Mouse (Mus musculus): Measurements from ENCODE around the gene Ndufa4.
"Not testable (repeated sequence)": the region's sequence is repeated elsewhere in the genome, so short reads cannot be mapped to it uniquely, and the experiment has no call there.

Ndufa4 gene

GRCm38 (mm10) chr6:11907269-11908032, at the start of gene Ndufa4, which contains the start of gene Phf14:
TSS of gene Ndufa4 (minus strand) at chr6:11907497.
TSS of gene Phf14 (plus strand) at chr6:11907809.
- DNase-seq (ENCODE audit: low spot score), result peak; percentile 62

DNA sequence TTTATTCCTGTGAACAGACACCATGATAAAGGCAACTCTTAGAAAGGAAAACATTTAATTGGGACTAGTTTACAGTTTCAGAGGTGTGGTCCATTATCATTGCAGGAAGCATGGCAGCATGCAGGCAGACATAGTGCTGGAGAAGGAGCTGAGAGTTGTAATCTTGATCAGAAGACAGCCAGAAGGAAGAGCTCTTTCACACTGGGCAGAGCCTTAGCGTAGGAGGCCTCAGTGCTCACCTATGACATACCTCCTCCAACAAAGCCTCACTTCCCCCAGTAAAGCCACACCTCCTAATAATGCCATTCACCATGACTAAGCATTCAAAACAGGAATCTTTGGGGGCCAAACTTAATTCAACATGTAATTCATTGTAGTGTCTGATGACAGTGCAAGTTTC, 40.8 kb upstream of the Ndufa4 start:
- DNase-seq (ENCODE audit: low spot score), result no peak

GRCm38 (mm10) chr6:11942089-11942488, 34.8 kb upstream of the Ndufa4 start:
- no peak for DNase-seq (ENCODE audit: low spot score)

- DNase-seq (ENCODE audit: low spot score), result no peak
Observed at GRCm38 (mm10) chr6:11940895-11941294, 33.6 kb upstream of the Ndufa4 start.

DNA sequence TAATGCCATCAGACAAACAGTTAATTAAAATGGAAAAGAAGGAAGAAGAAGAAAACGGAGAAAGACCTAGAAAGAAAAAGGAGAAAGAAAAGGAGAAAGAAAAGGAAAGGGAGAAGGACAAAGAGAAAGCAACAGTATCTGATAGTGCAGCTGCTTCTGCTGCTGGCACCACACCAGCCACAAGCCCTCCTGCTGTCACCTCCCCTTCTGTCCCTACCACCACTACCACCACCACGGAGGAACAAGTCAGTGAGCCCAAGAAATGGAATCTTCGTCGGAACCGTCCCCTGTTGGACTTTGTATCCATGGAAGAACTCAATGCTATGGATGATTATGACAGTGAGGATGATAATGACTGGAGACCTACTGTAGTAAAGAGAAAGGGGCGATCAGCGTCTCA, 26.1 kb upstream of the Ndufa4 start:
- no peak for DNase-seq (ENCODE audit: low spot score)

GRCm38 (mm10) chr6:11927485-11927884, 20.2 kb upstream of the Ndufa4 start:
- no peak for DNase-seq (ENCODE audit: low spot score)

- DNase-seq (ENCODE audit: low spot score), result no peak
Observed at GRCm38 (mm10) chr6:11926082-11926595, 18.8 kb upstream of the Ndufa4 start.

GRCm38 (mm10) chr6:11925496-11926041, 18.3 kb upstream of the Ndufa4 start:
- DNase-seq (ENCODE audit: low spot score), result peak; percentile 59

DNA sequence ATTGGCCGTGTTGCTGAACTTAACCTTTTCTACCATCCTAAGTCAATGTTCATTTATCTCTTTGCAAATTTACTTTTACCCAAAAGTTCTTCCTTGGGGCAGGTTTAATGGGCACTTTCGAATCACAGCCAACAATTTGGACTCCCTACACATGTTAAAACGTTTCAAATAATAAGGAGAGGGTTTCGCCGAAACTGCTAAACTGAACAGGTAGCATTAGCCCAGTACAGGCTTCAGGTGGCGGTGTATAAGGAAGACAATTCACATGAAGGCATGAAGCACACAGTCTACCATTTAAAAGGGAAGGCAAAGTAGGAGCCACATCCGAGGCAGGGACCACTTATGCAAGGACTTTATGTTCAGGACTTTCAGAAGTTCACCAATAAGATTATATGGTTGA, 873 bp upstream of the Ndufa4 start:
- no peak for DNase-seq (ENCODE audit: low spot score)

GRCm38 (mm10) chr6:11906890-11907268, 418 bp downstream of the Ndufa4 start:
- DNase-seq (ENCODE audit: low spot score), result no peak

DNA sequence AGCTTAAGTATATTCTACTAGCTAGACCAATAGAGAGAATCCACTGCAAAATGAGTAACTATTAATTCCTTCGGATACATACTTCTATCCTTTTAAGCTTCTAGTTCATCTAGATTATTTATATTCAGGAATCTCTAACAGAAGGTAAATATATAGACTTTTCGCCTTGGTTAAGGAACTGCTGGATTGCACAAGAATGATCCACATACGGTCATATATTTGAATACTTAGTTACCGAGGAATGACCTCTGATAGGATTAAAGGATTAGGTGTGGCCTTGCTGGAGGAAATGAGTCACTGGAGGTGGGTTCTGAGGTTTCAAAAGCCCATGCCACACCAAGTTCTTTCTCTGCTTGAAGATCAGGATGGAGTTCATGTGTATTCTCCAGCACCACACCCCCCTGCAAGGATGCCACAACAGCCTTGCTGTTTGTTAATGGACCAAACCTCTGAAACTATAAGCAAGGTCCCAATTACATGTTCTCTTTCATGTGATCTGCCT, 6.4 kb downstream of the Ndufa4 start:
- no peak for DNase-seq (ENCODE audit: low spot score)

GRCm38 (mm10) chr6:11875364-11875763, 31.9 kb downstream of the Ndufa4 start:
- DNase-seq (ENCODE audit: low spot score), result not testable (repeated sequence)

All from urinary bladder, postnatal 10 days (tissue).